Mouse (Mus musculus): ENCODE results near the gene Fbxo47. TPM values are rescaled to one million over a fixed set of nuclear protein-coding genes. Genes with fewer than 3 reads are reported as not detected.
"Not testable (repeated sequence)": the region's sequence is repeated elsewhere in the genome, so short reads cannot be mapped to it uniquely, and the experiment has no call there.

The Fbxo47 gene
- polyA plus RNA-seq, 1 experiment from 2014 or later, result 0.50 TPM

GRCm38 (mm10) chr11:97838779-97839440 is 45.0 kb downstream of the Fbxo47 start:
- Histone ChIP-seq H3K9me3 (replicated peaks) (no peaks in the 10 kb centered on the region), H3K4me1 (peaks cover 30% of the 10 kb centered on the region), H3K36me3 (peaks cover 54% of the 10 kb centered on the region), H3K4me3 (no peak overlapping the region), H3K27me3 (ENCODE audit: low read depth, poor library complexity, severe bottlenecking) (no peaks in the 10 kb centered on the region), H3K27ac (peak overlapping the region; percentile 67)
- DNase-seq (ENCODE audit: low spot score), result no peak
- WGBS, result 37% methylated on average over 10 of the region's 10 CpGs

GRCm38 (mm10) chr11:97837641-97838149 is 46.3 kb downstream of the Fbxo47 start:
- H3K27me3 ChIP-seq (ENCODE audit: low read depth, poor library complexity, severe bottlenecking), result no peaks in the 10 kb centered on the region
- no peaks in the 10 kb centered on the region for H3K9me3 ChIP-seq (replicated peaks)
- H3K4me3 ChIP-seq, result no peak overlapping the region
- no peak for DNase-seq (ENCODE audit: low spot score)
- no peak overlapping the region for H3K27ac ChIP-seq
- 85% methylated on average over 7 of the region's 7 CpGs for WGBS
- peaks cover 30% of the 10 kb centered on the region for H3K4me1 ChIP-seq
- H3K36me3 ChIP-seq, result peaks cover 60% of the 10 kb centered on the region

DNA sequence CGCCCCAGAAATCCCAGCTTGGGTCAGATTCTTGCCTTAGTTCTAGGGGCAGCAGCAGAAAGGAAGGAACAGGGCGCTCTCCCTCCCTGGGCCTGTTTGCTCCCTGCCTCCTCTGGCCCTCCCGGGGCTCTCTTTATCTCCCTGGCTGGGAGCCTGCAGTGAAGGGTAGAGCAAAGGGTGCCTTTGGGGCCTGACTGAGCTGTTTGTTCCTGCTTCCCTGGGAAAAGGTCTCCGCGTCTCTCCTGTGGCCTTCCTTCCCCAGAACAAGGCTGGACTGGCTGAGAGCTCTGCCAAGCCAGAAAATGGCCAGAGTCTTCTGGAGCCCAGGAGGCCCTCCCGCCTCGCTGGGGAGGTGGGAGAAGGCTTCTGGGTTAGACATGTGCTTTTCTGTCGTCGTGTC is 46.9 kb downstream of the Fbxo47 start:
- H3K4me3 ChIP-seq; H3K27ac ChIP-seq; H3K27me3 ChIP-seq (ENCODE audit: low read depth, poor library complexity, severe bottlenecking); H3K9me3 ChIP-seq (replicated peaks): not testable (repeated sequence)
- 83% methylated on average over 9 of the region's 9 CpGs for whole genome bisulfite sequencing
- Histone ChIP-seq H3K4me1 (peaks cover 26% of the 10 kb centered on the region), H3K36me3 (peaks cover 66% of the 10 kb centered on the region)
- peak; percentile 27 for DNase-seq (ENCODE audit: low spot score)

- H3K36me3 ChIP-seq, result peaks cover 71% of the 10 kb centered on the region
- no peaks in the 10 kb centered on the region for H3K9me3 ChIP-seq (replicated peaks)
- WGBS, result 61% methylated on average over 8 of the region's 8 CpGs
- no peak overlapping the region for H3K27ac ChIP-seq
- no peaks in the 10 kb centered on the region for H3K27me3 ChIP-seq (ENCODE audit: low read depth, poor library complexity, severe bottlenecking)
- peak; percentile 23 for DNase-seq (ENCODE audit: low spot score)
- no peak overlapping the region for H3K4me3 ChIP-seq
- peaks cover 21% of the 10 kb centered on the region for H3K4me1 ChIP-seq
These were observed 47.4 kb downstream of the Fbxo47 start for GRCm38 (mm10) chr11:97836541-97836940.

- Histone ChIP-seq H3K36me3 (peaks cover 95% of the 10 kb centered on the region), H3K4me3 (no peak overlapping the region), H3K27me3 (ENCODE audit: low read depth, poor library complexity, severe bottlenecking) (no peaks in the 10 kb centered on the region), H3K27ac (no peak overlapping the region), H3K9me3 (replicated peaks) (no peaks in the 10 kb centered on the region), H3K4me1 (no peaks in the 10 kb centered on the region)
- no peak for DNase-seq (ENCODE audit: low spot score)
- 84% methylated on average over 15 of the region's 15 CpGs for WGBS
These were observed 50.6 kb downstream of the Fbxo47 start for GRCm38 (mm10) chr11:97833352-97833751.

- WGBS, result 81% methylated on average over 11 of the region's 11 CpGs
- H3K27ac ChIP-seq, result no peak overlapping the region
These were observed 52.0 kb downstream of the Fbxo47 start for GRCm38 (mm10) chr11:97832001-97832400.

DNA sequence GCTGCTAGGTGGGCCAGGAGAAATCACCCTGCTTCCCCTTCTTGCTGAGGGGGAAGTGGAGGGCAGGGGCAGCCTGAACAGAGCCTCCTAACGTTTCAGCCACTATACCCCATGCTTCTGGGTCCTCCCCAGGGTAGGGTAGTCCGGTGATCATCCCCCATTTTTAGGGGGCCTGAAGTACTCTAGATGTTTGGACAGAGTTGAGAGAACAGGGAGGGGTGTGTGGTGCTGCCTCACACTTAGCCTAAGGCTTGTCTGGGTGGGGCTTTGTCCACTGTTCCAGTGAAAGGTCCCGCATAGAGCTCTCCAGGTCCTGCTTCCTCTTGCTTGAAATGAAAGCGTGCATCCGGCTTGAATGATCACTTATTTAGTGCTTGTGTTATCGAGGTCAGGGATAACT is 53.5 kb downstream of the Fbxo47 start:
- peaks cover 95% of the 10 kb centered on the region for H3K36me3 ChIP-seq
- DNase-seq (ENCODE audit: low spot score), result no peak
- H3K4me3 ChIP-seq, result no peak overlapping the region
- no peaks in the 10 kb centered on the region for H3K27me3 ChIP-seq (ENCODE audit: low read depth, poor library complexity, severe bottlenecking)
- no peaks in the 10 kb centered on the region for H3K9me3 ChIP-seq (replicated peaks)
- H3K4me1 ChIP-seq, result no peaks in the 10 kb centered on the region
- 96% methylated on average over 6 of the region's 6 CpGs for WGBS
- H3K27ac ChIP-seq, result no peak overlapping the region

More at GRCm38 (mm10) chr11:97832001-97832400, 52.0 kb downstream of the Fbxo47 start:
- no peaks in the 10 kb centered on the region for H3K9me3 ChIP-seq (replicated peaks)
- no peak for DNase-seq (ENCODE audit: low spot score)
- H3K4me1 ChIP-seq, result no peaks in the 10 kb centered on the region
- peaks cover 95% of the 10 kb centered on the region for H3K36me3 ChIP-seq
- H3K4me3 ChIP-seq, result no peak overlapping the region
- no peaks in the 10 kb centered on the region for H3K27me3 ChIP-seq (ENCODE audit: low read depth, poor library complexity, severe bottlenecking)

GRCm38 (mm10) chr11:97829913-97830476 is 54.0 kb downstream of the Fbxo47 start:
- no peak overlapping the region for H3K4me3 ChIP-seq
- no peak for DNase-seq (ENCODE audit: low spot score)
- no peaks in the 10 kb centered on the region for H3K27me3 ChIP-seq (ENCODE audit: low read depth, poor library complexity, severe bottlenecking)
- WGBS, result 88% methylated on average over 12 of the region's 12 CpGs
- peaks cover 95% of the 10 kb centered on the region for H3K36me3 ChIP-seq
- no peak overlapping the region for H3K27ac ChIP-seq
- H3K4me1 ChIP-seq, result no peaks in the 10 kb centered on the region
- no peaks in the 10 kb centered on the region for H3K9me3 ChIP-seq (replicated peaks)

- Histone ChIP-seq H3K4me3 (no peak overlapping the region), H3K36me3 (peaks cover 95% of the 10 kb centered on the region), H3K9me3 (replicated peaks) (no peaks in the 10 kb centered on the region), H3K27me3 (ENCODE audit: low read depth, poor library complexity, severe bottlenecking) (no peaks in the 10 kb centered on the region), H3K27ac (no peak overlapping the region), H3K4me1 (no peaks in the 10 kb centered on the region; the same call in 1 of the 2 replicates)
- 96% methylated on average over 7 of the region's 7 CpGs for WGBS
- no peak for DNase-seq (ENCODE audit: low spot score)
These were observed 54.6 kb downstream of the Fbxo47 start for GRCm38 (mm10) chr11:97829365-97829764.

DNA sequence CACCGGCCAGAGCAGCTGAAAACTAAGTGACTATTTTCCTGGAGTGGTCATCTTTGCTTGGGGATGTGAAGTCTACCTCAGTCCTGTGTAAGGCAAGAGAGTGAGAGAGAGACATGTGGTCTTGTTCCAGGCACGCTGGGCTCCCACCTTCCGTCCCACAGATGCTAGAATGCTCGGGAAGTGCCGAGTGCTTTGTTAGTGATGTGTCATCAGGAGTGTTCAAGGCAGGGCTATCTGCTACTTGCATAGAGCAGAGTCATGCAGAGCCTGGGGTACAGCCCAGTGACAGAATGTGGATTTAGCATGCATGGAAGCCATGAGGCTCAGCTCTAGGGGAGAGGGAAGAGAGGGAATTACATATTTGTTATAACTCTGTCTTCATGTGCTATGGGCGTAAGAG is 56.3 kb downstream of the Fbxo47 start:
- H3K4me3 ChIP-seq, result no peak overlapping the region
- no peaks in the 10 kb centered on the region for H3K27me3 ChIP-seq (ENCODE audit: low read depth, poor library complexity, severe bottlenecking)
- H3K27ac ChIP-seq, result no peak overlapping the region
- no peaks in the 10 kb centered on the region for H3K9me3 ChIP-seq (replicated peaks)
- peaks cover 3% of the 10 kb centered on the region; the same call in 1 of the 2 replicates for H3K4me1 ChIP-seq
- peaks cover 94% of the 10 kb centered on the region for H3K36me3 ChIP-seq
- 85% methylated on average over 6 of the region's 6 CpGs for WGBS
- DNase-seq (ENCODE audit: low spot score), result no peak

GRCm38 (mm10) chr11:97826414-97826813 is 57.5 kb downstream of the Fbxo47 start:
- H3K9me3 ChIP-seq (replicated peaks), result no peaks in the 10 kb centered on the region
- H3K4me1 ChIP-seq, result peaks cover 3% of the 10 kb centered on the region; the same call in 1 of the 2 replicates
- H3K27ac ChIP-seq, result no peak overlapping the region
- 81% methylated on average over 7 of the region's 7 CpGs for WGBS
- H3K36me3 ChIP-seq, result peaks cover 94% of the 10 kb centered on the region
- no peak for DNase-seq (ENCODE audit: low spot score)
- H3K27me3 ChIP-seq (ENCODE audit: low read depth, poor library complexity, severe bottlenecking), result no peaks in the 10 kb centered on the region
- H3K4me3 ChIP-seq, result no peak overlapping the region

- Histone ChIP-seq H3K27me3 (ENCODE audit: low read depth, poor library complexity, severe bottlenecking) (no peaks in the 10 kb centered on the region), H3K4me3 (no peak overlapping the region), H3K36me3 (peaks cover 95% of the 10 kb centered on the region), H3K9me3 (replicated peaks) (no peaks in the 10 kb centered on the region), H3K4me1 (peaks cover 6% of the 10 kb centered on the region; the same call in 1 of the 2 replicates), H3K27ac (no peak overlapping the region)
- 90% methylated on average over 9 of the region's 9 CpGs for WGBS
- no peak for DNase-seq (ENCODE audit: low spot score)
These were observed 58.0 kb downstream of the Fbxo47 start for GRCm38 (mm10) chr11:97825971-97826370.

DNA sequence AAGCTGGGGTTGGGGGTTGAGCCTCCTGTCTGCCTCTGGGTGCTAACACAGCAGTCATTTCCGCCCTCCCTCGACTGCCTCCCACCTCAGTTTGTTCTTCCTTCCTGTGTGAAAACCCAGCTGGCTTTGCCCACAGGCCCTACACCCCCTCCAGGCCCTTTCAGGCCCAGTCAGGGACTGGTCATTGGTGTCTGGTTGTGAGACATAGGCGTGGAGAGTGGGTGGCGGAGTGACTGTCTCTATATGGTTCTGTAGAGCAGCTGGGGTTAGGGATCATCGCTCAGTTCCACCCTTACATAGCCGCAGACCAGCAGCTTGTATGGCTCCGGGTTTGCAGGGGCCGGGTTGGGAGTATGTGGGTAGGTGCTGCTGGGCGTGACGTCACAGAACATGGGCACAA is 58.7 kb downstream of the Fbxo47 start:
- Histone ChIP-seq H3K4me1 (peaks cover 10% of the 10 kb centered on the region; the same call in 1 of the 2 replicates), H3K36me3 (peaks cover 95% of the 10 kb centered on the region), H3K27ac (no peak overlapping the region), H3K9me3 (replicated peaks) (no peaks in the 10 kb centered on the region), H3K27me3 (ENCODE audit: low read depth, poor library complexity, severe bottlenecking) (no peaks in the 10 kb centered on the region), H3K4me3 (no peak overlapping the region)
- no peak for DNase-seq (ENCODE audit: low spot score)
- WGBS, result 81% methylated on average over 10 of the region's 10 CpGs
